Mouse (Mus musculus) lung, adult 10 weeks (tissue): ENCODE data around the gene Zbtb39. TPM values are rescaled to one million over a fixed set of nuclear protein-coding genes. Genes with fewer than 3 reads are reported as not detected.

Experiments used
- polyA plus RNA-seq: library from polyadenylated mRNA; stranded (reverse); fragments of 350-450 nt; fragmentation: Illumina TruSeq; extraction: RNeasy Lipid Tissue Mini Kit (QIAGEN cat#74804); gene quantifications from one replicate; pipeline ENCODE4 v1.2.3, GENCODE M21; 2014; ENCODE audit warnings: low read depth, low replicate concordance; ENCODE audit not compliant: insufficient read depth

Zbtb39 gene
- polyA plus RNA-seq: 3.3 TPM

DNA sequence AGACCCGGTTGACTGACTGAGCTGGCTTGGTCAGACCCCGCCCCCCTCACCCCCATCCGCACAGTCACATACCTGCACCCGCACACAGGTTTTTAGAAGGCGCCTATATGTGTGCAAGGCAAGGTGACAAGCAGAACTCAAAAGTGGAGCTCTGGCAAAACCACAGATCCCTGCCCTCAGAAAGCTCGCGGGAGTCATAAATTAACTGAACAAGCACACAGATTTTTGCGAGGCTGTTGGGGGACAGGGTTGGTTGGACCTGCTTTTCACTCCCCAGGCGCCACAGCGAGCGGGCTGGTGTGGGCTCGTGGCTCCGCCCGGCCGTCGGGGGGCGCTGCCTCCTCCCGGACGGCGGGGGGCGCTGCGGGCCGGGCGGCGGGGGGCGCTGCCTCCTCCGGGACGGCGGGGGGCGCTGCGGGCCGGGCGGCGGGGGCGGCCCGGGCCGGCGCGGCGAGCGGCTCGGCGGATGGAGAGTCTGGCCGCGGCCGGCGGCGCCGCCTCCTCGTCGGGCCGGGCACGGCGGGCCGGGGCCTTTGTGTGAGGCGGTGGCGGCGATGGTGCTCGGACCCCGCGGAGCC, at the start of gene Zbtb39:
Zbtb39 (plus strand) TSS at position 456 of the 578 bp plus-strand sequence.

DNA sequence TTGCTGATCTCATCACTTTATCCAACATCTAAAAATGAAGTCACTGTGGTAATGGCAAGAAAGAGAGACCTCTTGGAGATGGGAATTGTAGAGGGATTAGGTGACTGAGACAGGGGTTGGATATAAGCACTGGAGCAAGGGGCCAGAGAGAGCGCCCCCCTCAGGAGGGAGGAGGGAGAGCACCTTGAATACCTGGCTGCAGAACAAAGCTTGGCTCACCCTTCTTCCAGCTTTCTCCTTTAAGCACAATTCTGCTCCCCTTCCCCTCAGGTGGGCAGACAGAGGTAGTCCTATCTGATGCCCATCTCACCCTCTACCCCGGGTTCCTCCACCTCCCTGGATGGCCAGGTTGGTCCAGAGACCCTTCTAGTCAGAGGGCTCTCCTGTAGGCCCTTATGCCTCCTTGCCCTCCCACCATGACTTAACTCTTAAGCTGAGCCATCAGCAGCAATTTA, 34.5 kb upstream of the Zbtb39 start, which contains the start of gene Myo1a:
Myo1a (plus strand) TSS at position 405 of the 455 bp plus-strand sequence.

DNA sequence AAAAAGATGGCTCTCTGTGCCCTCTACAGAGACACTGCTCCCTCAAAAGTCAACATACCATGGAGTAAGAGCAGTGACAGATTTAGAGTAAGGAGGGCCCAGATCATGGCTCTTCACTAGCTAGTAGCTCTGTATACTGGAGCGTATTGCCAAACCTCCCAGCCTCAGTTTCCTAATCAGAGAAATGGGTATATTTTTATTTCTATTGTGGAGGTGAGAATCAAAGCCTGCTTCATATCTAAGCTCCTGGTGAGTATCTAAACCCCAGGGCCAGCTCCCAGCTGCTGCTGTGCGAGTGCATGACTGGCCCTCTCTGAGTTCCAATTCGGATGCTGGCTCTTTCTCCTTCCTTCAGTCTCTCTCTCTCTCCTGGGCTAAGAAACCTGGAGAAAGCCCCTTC, 15.2 kb upstream of the Zbtb39 start, which contains the start of gene Tac2:
Tac2 (plus strand) TSS at position 301 of the 400 bp plus-strand sequence.

DNA sequence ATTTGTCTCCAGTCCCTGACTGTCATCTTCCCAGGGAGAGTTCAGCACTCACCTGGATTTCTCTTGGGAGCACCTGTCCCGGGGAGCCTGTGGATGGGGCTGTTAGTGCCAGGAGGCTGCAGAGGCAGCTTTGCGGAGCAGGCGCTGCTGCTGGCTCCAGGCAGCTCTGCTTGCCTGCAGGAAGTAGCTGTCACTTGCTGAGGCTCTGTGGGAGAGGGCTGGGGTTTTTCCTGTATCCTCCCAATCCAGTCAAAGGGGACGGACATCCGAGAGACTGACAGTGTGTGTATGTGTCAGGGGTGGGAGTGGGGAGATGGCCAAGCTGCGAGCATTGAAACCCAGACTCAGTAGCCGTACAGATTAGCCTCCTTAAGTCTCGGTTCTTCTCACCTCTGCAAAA, 12.2 kb downstream of the Zbtb39 start, which contains the start of gene Gpr182:
Gpr182 (minus strand) TSS at position 185 of the 400 bp plus-strand sequence.

DNA sequence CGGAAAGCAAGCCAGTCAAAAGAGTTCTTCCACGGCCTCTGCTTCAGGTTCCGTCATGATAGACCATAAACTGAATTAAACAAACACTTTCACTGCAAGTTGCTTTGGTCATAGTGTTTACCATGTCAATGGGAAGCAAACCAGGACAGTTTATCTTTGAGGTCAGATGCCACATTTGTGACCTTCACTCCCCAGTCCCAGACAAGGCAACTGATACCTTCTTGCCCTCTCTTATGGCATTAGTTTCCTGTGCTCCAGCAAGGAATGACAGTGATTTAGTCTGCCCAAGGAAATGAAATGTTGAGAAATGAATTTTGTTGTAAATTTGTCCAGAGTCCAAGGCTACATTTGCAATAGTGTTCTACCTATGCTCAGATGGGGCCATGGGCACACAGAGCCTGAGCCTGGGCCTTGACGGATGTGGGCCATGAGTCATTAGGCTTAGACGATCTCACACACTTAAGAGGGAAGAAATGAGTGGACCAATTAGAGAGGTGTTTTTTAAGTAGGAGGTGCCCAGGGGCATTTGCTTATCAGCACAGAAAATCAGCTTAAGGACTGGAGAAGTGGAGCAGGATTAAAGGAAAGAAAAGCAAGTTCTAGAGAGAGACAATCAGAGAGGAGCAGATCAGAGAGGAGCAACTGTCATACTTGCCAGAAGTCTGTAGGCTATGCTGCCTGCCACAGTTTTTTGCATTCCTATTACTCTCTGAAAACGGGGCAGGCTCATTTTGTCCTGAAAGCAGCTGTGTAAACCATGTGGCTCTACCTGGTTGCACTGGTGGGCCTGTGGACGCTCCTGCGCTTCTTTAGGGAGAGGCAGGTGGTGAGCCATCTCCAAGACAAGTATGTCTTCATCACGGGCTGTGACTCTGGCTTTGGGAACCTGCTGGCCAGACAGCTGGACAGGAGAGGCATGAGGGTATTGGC, 20.1 kb downstream of the Zbtb39 start, which contains the start of the genes Rdh1 and Rdh16f1:
Rdh1 (plus strand) TSS at position 541 of the 930 bp plus-strand sequence.
Rdh16f1 (plus strand) TSS at position 607 of the 930 bp plus-strand sequence.

DNA sequence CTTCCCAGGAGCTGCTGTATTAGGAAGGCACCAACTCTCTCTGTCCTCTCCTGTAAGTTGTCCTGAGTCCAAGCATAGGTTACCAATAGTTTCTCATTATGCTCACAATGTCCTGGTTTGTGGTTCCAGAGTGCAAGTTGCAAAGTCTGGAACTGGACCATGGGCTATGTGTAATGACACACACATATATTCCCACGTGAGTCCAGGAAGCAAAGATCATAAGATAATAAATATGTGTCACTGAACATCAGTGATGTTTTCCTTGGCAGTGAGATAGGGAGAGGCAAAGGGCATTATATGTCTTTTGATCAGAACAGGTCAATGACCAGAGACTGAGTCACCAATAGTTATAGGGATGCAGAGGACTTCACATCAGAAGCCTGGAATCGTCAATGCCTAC, 36.7 kb downstream of the Zbtb39 start, which contains the start of gene Rdh9:
Rdh9 (plus strand) TSS at position 376 of the 400 bp plus-strand sequence.

Other genes with a start within 250 kb of the Zbtb39 start
- gene Stac3, start 237.9 kb upstream of the Zbtb39 start, polyA plus RNA-seq: 0.55 TPM
- 63.4 TPM for gene Ndufa4l2, start 224.6 kb upstream of the Zbtb39 start, polyA plus RNA-seq
- 14.9 TPM for gene Shmt2, start 217.1 kb upstream of the Zbtb39 start, polyA plus RNA-seq
- 0.18 TPM for gene Nxph4, start 205.0 kb upstream of the Zbtb39 start, polyA plus RNA-seq
- gene Lrp1, start 118.4 kb upstream of the Zbtb39 start, polyA plus RNA-seq: 96.5 TPM
- gene Stat6, start 96.6 kb upstream of the Zbtb39 start, polyA plus RNA-seq: 41.9 TPM
- 5.7 TPM for gene Nemp1, start 72.6 kb upstream of the Zbtb39 start, polyA plus RNA-seq
- 16.0 TPM for gene Nab2, start 71.0 kb upstream of the Zbtb39 start, polyA plus RNA-seq
- 0.15 TPM for gene Myo1a, start 34.4 kb upstream of the Zbtb39 start, polyA plus RNA-seq
- gene Tac2, start 15.1 kb upstream of the Zbtb39 start, polyA plus RNA-seq: not detected
- 12.8 TPM for gene Gpr182, start 12.2 kb downstream of the Zbtb39 start, polyA plus RNA-seq
- not detected for gene Rdh1, start 20.2 kb downstream of the Zbtb39 start, polyA plus RNA-seq
- not detected for gene Rdh16f1, start 20.2 kb downstream of the Zbtb39 start, polyA plus RNA-seq
- 0.19 TPM for gene Rdh9, start 36.8 kb downstream of the Zbtb39 start, polyA plus RNA-seq
- not detected for gene Rdh16, start 61.6 kb downstream of the Zbtb39 start, polyA plus RNA-seq
- not detected for gene Rdh19, start 110.4 kb downstream of the Zbtb39 start, polyA plus RNA-seq
- not detected for gene Rdh16f2, start 126.9 kb downstream of the Zbtb39 start, polyA plus RNA-seq
- not detected for gene Rdh7, start 149.3 kb downstream of the Zbtb39 start, polyA plus RNA-seq
- not detected for gene Sdr9c7, start 159.0 kb downstream of the Zbtb39 start, polyA plus RNA-seq